8 mouse cellular contexts compared by ENCODE assay signal in genomic region chr8:123332262-123333090, GRCm38 (mm10). TPM values are rescaled to one million over a fixed set of nuclear protein-coding genes. Genes with fewer than 3 reads are reported as not detected.
DNase-seq lines count a peak whose midpoint lies in the region; ATAC-seq and TF ChIP-seq lines count a peak whose summit lies in the region.

Gene Spire2, plus strand, starts transcription at chr8:123332713.

- DNase-seq in brain, embryonic 14.5 days (ENCODE audit: low read depth): peak; percentile 96
- DNase-seq in kidney, postnatal 10 days: peak; percentile 91
- DNase-seq in liver, embryonic 14.5 days (ENCODE audit: low read depth in 3 of 3, low spot score in 3 of 3): peak; percentile 54 to 78 (median 69)
- DNase-seq in telencephalon, adult 2 months (ENCODE audit: low read depth, low spot score): peak; percentile 60

- no peaks in the 10 kb centered on the region for H3K36me3 ChIP-seq in heart, embryonic 13.5 days
- H3K36me3 ChIP-seq in liver, embryonic 14.5 days (replicated peaks; ENCODE audit: control insufficient read depth, insufficient read depth, low read depth): no peaks in the 10 kb centered on the region
- H3K36me3 ChIP-seq in neural tube, embryonic 12.5 days: no peaks in the 10 kb centered on the region

- TF ChIP-seq EP300 in liver, embryonic 14.5 days (IDR thresholded peaks at IDR 0.05; ENCODE audit: low read depth): no peak

- H3K4me1 ChIP-seq in heart, embryonic 13.5 days: peaks cover 34% of the 10 kb centered on the region
- peaks cover 15 to 31% of the 10 kb centered on the region in 2 experiments; a peak in 3 of 4 replicates for H3K4me1 ChIP-seq in liver, embryonic 14.5 days (replicated peaks; ENCODE audit: control insufficient read depth in 2 of 2, insufficient read depth in 2 of 2, low read length in 1 of 2)
- peaks cover 17% of the 10 kb centered on the region for H3K4me1 ChIP-seq in neural tube, embryonic 12.5 days

- WGBS in heart, embryonic 13.5 days: under 1% methylated on average over 76 of the region's 85 CpGs
- WGBS in liver, embryonic 14.5 days (ENCODE audit: insufficient replicate concordance): under 1% methylated on average over 85 of the region's 85 CpGs
- under 1% methylated on average over 83 of the region's 85 CpGs for WGBS in neural tube, embryonic 12.5 days

- TF ChIP-seq POLR2A in brain, embryonic 14.5 days (IDR thresholded peaks at IDR 0.05; ENCODE audit: borderline replicate concordance, extremely low read depth, insufficient read depth, insufficient read length, poor library complexity, severe bottlenecking): peak; percentile 71

- peak; percentile 93 for ATAC-seq in CD4-positive, CD25-positive, alpha-beta regulatory T cell, adult 4 months
- peak; percentile 66 for ATAC-seq in erythroblast, adult 5-6 weeks (replicated peaks; ENCODE audit: low FRiP score, poor library complexity, severe bottlenecking)
- ATAC-seq in heart, embryonic 13.5 days (ENCODE audit: extremely low read depth, insufficient number of reproducible peaks, low FRiP score, low TSS enrichment): peak; percentile 87
- ATAC-seq in liver, embryonic 14.5 days (ENCODE audit: insufficient read depth): peak; percentile 85
- peak; percentile 85 for ATAC-seq in neural tube, embryonic 12.5 days (ENCODE audit: low FRiP score, low read depth)

- no peaks in the 10 kb centered on the region for H3K9me3 ChIP-seq in heart, embryonic 13.5 days
- no peaks in the 10 kb centered on the region for H3K9me3 ChIP-seq in liver, embryonic 14.5 days (ENCODE audit: control insufficient read depth, low read length)
- no peaks in the 10 kb centered on the region for H3K9me3 ChIP-seq in neural tube, embryonic 12.5 days

- peak within 1 kb of the TSS; percentile 67 for H3K4me3 ChIP-seq in heart, embryonic 13.5 days
- H3K4me3 ChIP-seq in liver, embryonic 14.5 days (ENCODE audit: insufficient read depth in 1 of 2, low read depth in 2 of 2, low read length in 2 of 2): peak within 1 kb of the TSS; percentile 51 to 70
- H3K4me3 ChIP-seq in neural tube, embryonic 12.5 days: peak within 1 kb of the TSS; percentile 76

- H3K27ac ChIP-seq in heart, embryonic 13.5 days (replicated peaks): peak within 1 kb of the TSS; percentile 25
- peak within 1 kb of the TSS; percentile 63 for H3K27ac ChIP-seq in liver, embryonic 14.5 days
- peak within 1 kb of the TSS; percentile 74 for H3K27ac ChIP-seq in neural tube, embryonic 12.5 days

- peak within 1 kb of the TSS; percentile 74 for H3K9ac ChIP-seq in heart, embryonic 13.5 days
- peak within 1 kb of the TSS; percentile 43 for H3K9ac ChIP-seq in liver, embryonic 14.5 days (replicated peaks)
- peak within 1 kb of the TSS; percentile 86 for H3K9ac ChIP-seq in neural tube, embryonic 12.5 days

- peaks cover 35% of the 10 kb centered on the region for H3K27me3 ChIP-seq in heart, embryonic 13.5 days (replicated peaks)
- H3K27me3 ChIP-seq in liver, embryonic 14.5 days (ENCODE audit: control insufficient read depth, insufficient read depth, low read length): no peaks in the 10 kb centered on the region
- H3K27me3 ChIP-seq in neural tube, embryonic 12.5 days (replicated peaks): no peaks in the 10 kb centered on the region

- H3K4me2 ChIP-seq in heart, embryonic 13.5 days: peak within 1 kb of the TSS; percentile 92
- H3K4me2 ChIP-seq in liver, embryonic 14.5 days (ENCODE audit: low read depth): peak within 1 kb of the TSS; percentile 76
- H3K4me2 ChIP-seq in neural tube, embryonic 12.5 days (replicated peaks): peak within 1 kb of the TSS; percentile 80

- TF ChIP-seq CTCF in brain, embryonic 14.5 days (IDR thresholded peaks at IDR 0.05; ENCODE audit: borderline replicate concordance, extremely low read depth, insufficient read depth, insufficient read length): no peak
- no peak for TF ChIP-seq CTCF in liver, embryonic 14.5 days (IDR thresholded peaks at IDR 0.05; ENCODE audit: low read depth)

RNA-seq across cellular contexts. Expression of gene Spire2, which starts in this region (rescaled TPM):
- not detected for polyA plus RNA-seq in CD4-positive, CD25-positive, alpha-beta regulatory T cell, adult 4 months (2017; shearing (Covaris generic))
- polyA plus RNA-seq in brain, embryonic 14.5 days (2012; rRNA removed): 42.0 and 47.0 TPM in 2 replicates
- total RNA-seq in erythroblast, adult 5-6 weeks (2015; ENCODE audit: low replicate concordance): not detected in 2 replicates
- 0.09 TPM in 1 of 2 replicates, not detected in the other for total RNA-seq in erythroblast, adult 5-6 weeks (2017; ENCODE audit: low replicate concordance)
- 1.1 and 1.7 TPM in 2 replicates for polyA plus RNA-seq in heart, embryonic 13.5 days (2015; fragmentation: Nextera tagmentation; extraction: Ambion mirVana)
- 3.0 TPM in 2 replicates for polyA plus RNA-seq in liver, embryonic 14.5 days (2012; rRNA removed)
- polyA plus RNA-seq in liver, embryonic 14.5 days (2014; fragmentation: Nextera tagmentation; extraction: Ambion mirVana): 2.2 and 2.9 TPM in 2 replicates
- 35.6 and 38.3 TPM in 2 replicates for polyA plus RNA-seq in neural tube, embryonic 12.5 days (2016; fragmentation: Nextera tagmentation; extraction: Ambion mirVana)

Comparison
In these comparisons a context has a peak if more than half of its experiments do, and no peak if none do; other contexts are left out.
1. Peak in every context shown above with its lines: DNase-seq, ATAC-seq, H3K4me3 ChIP-seq and H3K27ac ChIP-seq.
2. Peak in ATAC-seq in CD4-positive, CD25-positive, alpha-beta regulatory T cell, adult 4 months; RNA of the gene not detected or under 1 TPM.
3. Peak in ATAC-seq in erythroblast, adult 5-6 weeks; RNA of the gene not detected or under 1 TPM.